Mouse (Mus musculus) left cerebral cortex, adult 9 months (tissue): ENCODE data around the gene Avil.

Source experiments
- DNase-seq, 2 experiments: peaks; one replicate each; pipeline ENCODE4 v3.0.0; 2022; ENCODE audit warnings: low spot score in 2 of 2

Gene Avil

GRCm38 (mm10) chr10:127000529-127000928, at the start of gene Avil:
TSS of gene Avil (plus strand) at chr10:127000709.
- DNase-seq, result no peak

GRCm38 (mm10) chr10:126952375-126952774, 48.1 kb upstream of the Avil start:
- no peak for DNase-seq

GRCm38 (mm10) chr10:126953029-126953471, 47.5 kb upstream of the Avil start:
- DNase-seq, result peak in 1 of 2 experiments; percentile 75

GRCm38 (mm10) chr10:126956692-126957358, 43.7 kb upstream of the Avil start:
- DNase-seq, result peak in 1 of 2 experiments; percentile 68

- peak in 1 of 2 experiments; percentile 67 for DNase-seq
Observed at GRCm38 (mm10) chr10:126957359-126958107, 43.0 kb upstream of the Avil start.

- no peak for DNase-seq
Observed at GRCm38 (mm10) chr10:126960496-126960895, 40.0 kb upstream of the Avil start.

- DNase-seq, result no peak
Observed at GRCm38 (mm10) chr10:126961757-126962156, 38.8 kb upstream of the Avil start.

GRCm38 (mm10) chr10:126962271-126962965, 38.1 kb upstream of the Avil start:
- peak in 1 of 2 experiments; percentile 50 for DNase-seq

- DNase-seq, result no peak
Observed at GRCm38 (mm10) chr10:126962966-126963330, 37.6 kb upstream of the Avil start.

GRCm38 (mm10) chr10:126963821-126964220, 36.7 kb upstream of the Avil start:
- DNase-seq, result no peak

GRCm38 (mm10) chr10:126971363-126972050, 29.0 kb upstream of the Avil start:
- no peak for DNase-seq

GRCm38 (mm10) chr10:126972051-126972725, 28.3 kb upstream of the Avil start:
- no peak for DNase-seq

- DNase-seq, result no peak
Observed at GRCm38 (mm10) chr10:126972988-126973387, 27.5 kb upstream of the Avil start.

GRCm38 (mm10) chr10:126975706-126976105, 24.8 kb upstream of the Avil start:
- no peak for DNase-seq

- DNase-seq, result no peak
Observed at GRCm38 (mm10) chr10:126977076-126977475, 23.4 kb upstream of the Avil start.

GRCm38 (mm10) chr10:126978277-126978994, 22.1 kb upstream of the Avil start, which contains the start of gene Ctdsp2:
TSS of gene Ctdsp2 (plus strand) at chr10:126978717.
- DNase-seq, result peak; percentile 96 to 100

GRCm38 (mm10) chr10:126979121-126979635, 21.3 kb upstream of the Avil start:
- no peak for DNase-seq

GRCm38 (mm10) chr10:126979636-126980151, 20.8 kb upstream of the Avil start:
- peak in 1 of 2 experiments; percentile 65 for DNase-seq

GRCm38 (mm10) chr10:126980221-126980932, 20.1 kb upstream of the Avil start:
- DNase-seq, result peak in 1 of 2 experiments; percentile 52
